Mouse (Mus musculus) lung, embryonic 16.5 days (tissue): ENCODE data around the gene Gfm2. TPM values are rescaled to one million over a fixed set of nuclear protein-coding genes. Genes with fewer than 3 reads are reported as not detected.

Experiments used
- ATAC-seq: fragments of 200-750 bp; cut with Nextera tagmentation; 2 replicates; pipeline ENCODE4 v1.8.0; 2017; ENCODE audit warnings: low read depth, mild to moderate bottlenecking, moderate library complexity
- H3K27ac ChIP-seq: fragments of 300-500 bp; sonication (generic); 2 replicates; pipeline ENCODE4 v1.5.1; 2014; ENCODE audit warnings: mild to moderate bottlenecking, control low read depth, low read length
- H3K27me3 ChIP-seq: fragments of 300-500 bp; sonication (generic); 2 replicates; pipeline ENCODE4 v1.6.1; 2014; ENCODE audit warnings: low read depth, low read length, mixed read lengths; ENCODE audit not compliant: control insufficient read depth, insufficient read depth
- H3K36me3 ChIP-seq: fragments of 300-500 bp; sonication (generic); 2 replicates; pipeline ENCODE4 v1.6.1; 2014; ENCODE audit warnings: low read length; ENCODE audit not compliant: control insufficient read depth, insufficient read depth
- H3K4me1 ChIP-seq: fragments of 300-500 bp; sonication (generic); replicated peaks from 2 replicates; pipeline ENCODE4 v1.6.1; 2014; ENCODE audit warnings: low read length, mixed read lengths; ENCODE audit not compliant: control insufficient read depth, insufficient read depth
- H3K4me2 ChIP-seq: fragments of 300-500 bp; sonication (generic); 2 replicates; pipeline ENCODE4 v1.6.1; 2014; ENCODE audit warnings: low read depth, low read length, control low read depth
- H3K4me3 ChIP-seq: fragments of 300-500 bp; sonication (generic); 2 replicates; pipeline ENCODE4 v1.5.1; 2014; ENCODE audit warnings: mild to moderate bottlenecking, low read length, control low read depth
- H3K9ac ChIP-seq: fragments of 300-500 bp; sonication (generic); 2 replicates; pipeline ENCODE4 v1.6.1; 2014; ENCODE audit warnings: low read length, control low read depth
- H3K9me3 ChIP-seq: fragments of 300-500 bp; sonication (generic); 2 replicates; pipeline ENCODE4 v1.6.1; 2016; ENCODE audit warnings: low read length; ENCODE audit not compliant: control insufficient read depth
- WGBS: fragments of 180-500 bp; shearing (Covaris S2); extraction: QIAGEN DNeasy Blood & Tissue Kit; methylation state at CpG from one replicate; pipeline ENCODE4 v1.1.7; 2014; 5-methylcytosine and 5-hydroxymethylcytosine counted together
- polyA plus RNA-seq: library from polyadenylated mRNA; unstranded; fragments of >200 nt; fragmentation: Nextera tagmentation; extraction: Ambion mirVana; gene quantifications from 2 replicates; pipeline ENCODE4 v1.2.1, GENCODE M21; 2015

Gfm2 gene
- polyA plus RNA-seq, 1 experiment from 2014 or later = 26.6 TPM

- H3K9me3 ChIP-seq = no peaks in the 10 kb centered on the region
- H3K4me2 ChIP-seq = no peak overlapping the region
- no peak for ATAC-seq
- 63% methylated on average over 2 of the region's 2 CpGs for WGBS
- H3K4me1 ChIP-seq = no peaks in the 10 kb centered on the region
- H3K4me3 ChIP-seq = no peak overlapping the region
- no peak overlapping the region for H3K27ac ChIP-seq
- H3K36me3 ChIP-seq = no peaks in the 10 kb centered on the region; the same call in 1 of the 2 replicates
- no peaks in the 10 kb centered on the region for H3K27me3 ChIP-seq
- H3K9ac ChIP-seq = no peak overlapping the region
These were observed 46.4 kb downstream of the Gfm2 start for GRCm38 (mm10) chr13:97184168-97184567.

GRCm38 (mm10) chr13:97184656-97185055, 46.9 kb downstream of the Gfm2 start:
- ATAC-seq = no peak
- H3K27me3 ChIP-seq = no peaks in the 10 kb centered on the region
- no peaks in the 10 kb centered on the region; the same call in 1 of the 2 replicates for H3K36me3 ChIP-seq
- no peak overlapping the region for H3K4me3 ChIP-seq
- 42% methylated on average over 5 of the region's 5 CpGs for WGBS
- H3K27ac ChIP-seq = no peak overlapping the region
- H3K9ac ChIP-seq = no peak overlapping the region
- H3K4me2 ChIP-seq = no peak overlapping the region
- no peaks in the 10 kb centered on the region for H3K4me1 ChIP-seq
- H3K9me3 ChIP-seq = no peaks in the 10 kb centered on the region

GRCm38 (mm10) chr13:97186346-97186745, 48.6 kb downstream of the Gfm2 start:
- WGBS = 60% methylated on average over 4 of the region's 4 CpGs

DNA sequence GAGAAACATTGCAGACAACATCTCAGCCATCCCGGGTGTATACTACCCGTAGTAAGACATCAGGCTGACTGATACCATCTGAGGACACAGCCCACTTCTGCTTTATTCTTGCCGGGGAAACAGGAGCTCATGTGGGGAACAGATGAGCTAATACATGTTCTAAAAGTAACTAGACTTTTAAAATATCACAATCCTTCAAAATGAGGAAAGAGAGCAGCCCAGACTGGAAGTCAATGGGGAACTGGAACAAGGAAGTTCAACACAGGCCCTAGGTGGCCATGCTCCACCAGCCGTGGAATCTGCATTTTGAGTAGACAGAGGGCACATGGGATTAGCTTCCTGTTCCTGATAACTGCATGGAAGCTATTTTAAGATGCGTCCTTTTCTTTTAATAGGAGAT, 50.0 kb downstream of the Gfm2 start:
- H3K9me3 ChIP-seq = no peaks in the 10 kb centered on the region
- no peak overlapping the region for H3K4me3 ChIP-seq
- no peaks in the 10 kb centered on the region for H3K4me1 ChIP-seq
- no peak for ATAC-seq
- no peak overlapping the region for H3K4me2 ChIP-seq
- WGBS = 81% methylated on average over 5 of the region's 5 CpGs
- no peak overlapping the region for H3K9ac ChIP-seq
- H3K27me3 ChIP-seq = no peaks in the 10 kb centered on the region
- H3K36me3 ChIP-seq = no peaks in the 10 kb centered on the region; the same call in 1 of the 2 replicates
- no peak overlapping the region for H3K27ac ChIP-seq

More at GRCm38 (mm10) chr13:97186346-97186745, 48.6 kb downstream of the Gfm2 start:
- H3K4me1 ChIP-seq = no peaks in the 10 kb centered on the region
- no peak overlapping the region for H3K4me3 ChIP-seq
- H3K36me3 ChIP-seq = no peaks in the 10 kb centered on the region; the same call in 1 of the 2 replicates
- no peak overlapping the region for H3K4me2 ChIP-seq
- no peaks in the 10 kb centered on the region for H3K9me3 ChIP-seq
- no peaks in the 10 kb centered on the region for H3K27me3 ChIP-seq
- H3K27ac ChIP-seq = no peak overlapping the region
- H3K9ac ChIP-seq = no peak overlapping the region
- ATAC-seq = 0 out of 2 replicates have a peak, but pooled peaks have one; percentile 28

DNA sequence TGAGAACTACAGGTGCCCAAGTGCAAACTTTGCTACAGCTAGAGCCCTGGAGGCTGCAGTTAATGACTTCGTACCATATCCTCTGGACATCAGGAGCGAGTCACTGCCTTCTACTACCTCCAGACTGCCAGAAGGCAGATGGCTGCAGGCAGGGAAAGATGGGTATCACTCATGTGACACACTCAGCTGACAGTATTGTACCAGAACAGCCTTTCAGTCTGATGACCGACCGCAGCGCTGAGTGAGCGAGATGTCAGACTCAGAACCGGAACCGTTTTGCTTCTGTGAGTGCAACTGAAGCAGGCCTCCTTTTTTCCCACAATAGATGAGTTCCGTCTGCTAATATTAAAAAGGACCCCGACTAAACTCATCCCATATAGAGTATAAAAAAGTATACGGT, 54.9 kb downstream of the Gfm2 start:
- H3K27me3 ChIP-seq = no peaks in the 10 kb centered on the region
- no peak for ATAC-seq
- WGBS = 89% methylated on average over 11 of the region's 11 CpGs

DNA sequence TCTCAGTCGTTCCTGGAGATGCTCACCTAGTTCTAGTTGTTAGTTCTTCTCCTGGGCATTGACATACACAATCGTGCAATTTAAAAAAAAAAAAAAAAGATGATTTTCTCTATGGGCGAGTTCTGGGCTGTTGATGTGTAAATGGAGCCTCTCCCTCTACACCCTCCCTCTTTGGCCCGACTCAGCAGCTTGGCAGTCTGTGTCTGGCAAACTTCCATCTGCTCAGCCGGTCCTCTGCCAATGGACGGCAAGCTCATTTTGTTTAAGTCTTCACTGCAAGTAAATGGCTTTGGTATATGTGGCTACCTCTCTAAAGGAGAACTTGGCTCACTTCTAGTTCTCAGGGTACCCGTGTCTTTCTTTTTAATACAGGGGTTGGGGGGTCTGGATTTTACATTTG, 55.7 kb downstream of the Gfm2 start:
- H3K27ac ChIP-seq = no peak overlapping the region
- H3K36me3 ChIP-seq = no peaks in the 10 kb centered on the region
- H3K4me1 ChIP-seq = 0 out of 2 replicates have a peak, but pooled peaks cover 2% of the 10 kb centered on the region
- no peak overlapping the region for H3K9ac ChIP-seq
- no peaks in the 10 kb centered on the region for H3K9me3 ChIP-seq
- no peak overlapping the region for H3K4me3 ChIP-seq
- ATAC-seq = peak; percentile 53; the same call in 1 of the 2 replicates
- WGBS = 35% methylated on average over 7 of the region's 7 CpGs
- no peaks in the 10 kb centered on the region for H3K27me3 ChIP-seq
- no peak overlapping the region for H3K4me2 ChIP-seq

More for the DNA sequence above, 54.9 kb downstream of the Gfm2 start:
- Histone ChIP-seq H3K27ac (no peak overlapping the region), H3K36me3 (no peaks in the 10 kb centered on the region), H3K9me3 (no peaks in the 10 kb centered on the region), H3K4me3 (no peak overlapping the region), H3K9ac (no peak overlapping the region), H3K4me1 (no peaks in the 10 kb centered on the region), H3K4me2 (no peak overlapping the region)

GRCm38 (mm10) chr13:97196186-97196924, 58.6 kb downstream of the Gfm2 start:
- Histone ChIP-seq H3K4me1 (0 out of 2 replicates have a peak, but pooled peaks cover 2% of the 10 kb centered on the region), H3K4me2 (no peak overlapping the region), H3K27me3 (no peaks in the 10 kb centered on the region), H3K9ac (no peak overlapping the region), H3K9me3 (no peaks in the 10 kb centered on the region), H3K36me3 (no peaks in the 10 kb centered on the region), H3K4me3 (no peak overlapping the region), H3K27ac (no peak overlapping the region)
- no peak for ATAC-seq
- WGBS = 80% methylated on average over 12 of the region's 12 CpGs

DNA sequence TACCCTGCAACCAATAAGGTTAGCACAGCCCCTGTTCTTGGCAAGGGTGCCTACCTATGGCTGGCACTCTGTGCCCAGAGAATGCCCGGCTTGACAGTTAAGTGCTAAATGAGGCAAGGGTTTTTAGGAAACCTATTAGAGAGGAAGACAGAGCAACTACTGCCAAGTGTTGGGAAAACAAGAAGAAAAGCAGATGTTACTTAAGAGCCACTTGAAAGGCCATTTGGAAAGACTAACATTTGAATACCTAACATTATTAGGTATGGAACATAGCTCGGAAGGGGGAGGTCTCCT, 59.1 kb downstream of the Gfm2 start:
- Histone ChIP-seq H3K9ac (no peak overlapping the region), H3K4me3 (no peak overlapping the region)
- ATAC-seq = no peak

GRCm38 (mm10) chr13:97197932-97198562, 60.3 kb downstream of the Gfm2 start, which contains the start of gene Hexb:
Gene Hexb (minus strand): TSS chr13:97198357.
- no peaks in the 10 kb centered on the region for H3K36me3 ChIP-seq
- H3K27me3 ChIP-seq = no peaks in the 10 kb centered on the region
- H3K9me3 ChIP-seq = no peaks in the 10 kb centered on the region
- peak within 1 kb of the TSS; percentile 79 for H3K4me3 ChIP-seq
- WGBS = 0% methylated on average over 45 of the region's 45 CpGs
- peak; percentile 94 for ATAC-seq
- H3K27ac ChIP-seq = peak within 1 kb of the TSS; percentile 59
- 0 out of 2 replicates have a peak, but pooled peaks cover 2% of the 10 kb centered on the region for H3K4me1 ChIP-seq
- peak within 1 kb of the TSS; percentile 97 for H3K4me2 ChIP-seq
- peak within 1 kb of the TSS; percentile 75 for H3K9ac ChIP-seq

More for the DNA sequence above, 59.1 kb downstream of the Gfm2 start:
- no peak overlapping the region for H3K27ac ChIP-seq
- H3K9me3 ChIP-seq = no peaks in the 10 kb centered on the region
- no peaks in the 10 kb centered on the region for H3K36me3 ChIP-seq
- H3K27me3 ChIP-seq = no peaks in the 10 kb centered on the region
- H3K4me1 ChIP-seq = 0 out of 2 replicates have a peak, but pooled peaks cover 2% of the 10 kb centered on the region
- 80% methylated on average over 2 of the region's 2 CpGs for WGBS
- H3K4me2 ChIP-seq = no peak overlapping the region
